Mouse (Mus musculus) intestine, embryonic 16.5 days (tissue): ENCODE data around the gene Kdelc2. TPM values are rescaled to one million over a fixed set of nuclear protein-coding genes. Genes with fewer than 3 reads are reported as not detected.

Experiments
- ATAC-seq: fragments of 200-750 bp; cut with Nextera tagmentation; 2 replicates; pipeline ENCODE4 v1.8.0; 2017; ENCODE audit warnings: moderate TSS enrichment, moderate library complexity
- H3K27ac ChIP-seq: fragments of 300-500 bp; sonication (generic); 2 replicates; pipeline ENCODE4 v1.5.1; 2014; ENCODE audit warnings: mild to moderate bottlenecking, low read length
- H3K27me3 ChIP-seq: fragments of 300-500 bp; sonication (generic); replicated peaks from 2 replicates; pipeline ENCODE4 v1.6.1; 2014; ENCODE audit warnings: low read length, control low read depth, mixed read lengths; ENCODE audit not compliant: control insufficient read depth, insufficient read depth
- H3K36me3 ChIP-seq: fragments of 300-500 bp; sonication (generic); 2 replicates; pipeline ENCODE4 v1.6.1; 2014; ENCODE audit warnings: low read length, control low read depth; ENCODE audit not compliant: control insufficient read depth, insufficient read depth
- H3K4me1 ChIP-seq: fragments of 300-500 bp; sonication (generic); 2 replicates; pipeline ENCODE4 v1.6.1; 2014; ENCODE audit warnings: low read length, control low read depth, mixed read lengths; ENCODE audit not compliant: control insufficient read depth, insufficient read depth
- H3K4me2 ChIP-seq: fragments of 300-500 bp; sonication (generic); 2 replicates; pipeline ENCODE4 v1.6.1; 2014; ENCODE audit warnings: low read depth, low read length, control low read depth
- H3K4me3 ChIP-seq: fragments of 300-500 bp; sonication (generic); 2 replicates; pipeline ENCODE4 v1.5.1; 2014; ENCODE audit warnings: mild to moderate bottlenecking, low read length
- H3K9ac ChIP-seq: fragments of 300-500 bp; sonication (generic); 2 replicates; pipeline ENCODE4 v1.6.1; 2014; ENCODE audit warnings: low read depth, low read length
- H3K9me3 ChIP-seq: fragments of 300-500 bp; sonication (generic); 2 replicates; pipeline ENCODE4 v1.6.1; 2016; ENCODE audit warnings: low read length, control low read depth; ENCODE audit not compliant: control insufficient read depth
- WGBS: fragments of 180-500 bp; shearing (Covaris S2); extraction: QIAGEN DNeasy Blood & Tissue Kit; methylation state at CpG from one replicate; pipeline ENCODE4 v1.1.7; 2014; 5-methylcytosine and 5-hydroxymethylcytosine counted together
- polyA plus RNA-seq: library from polyadenylated mRNA; unstranded; fragments of >200 nt; fragmentation: Nextera tagmentation; extraction: Ambion mirVana; gene quantifications from 2 replicates; pipeline ENCODE4 v1.2.1, GENCODE M21; 2015

The Kdelc2 gene
- polyA plus RNA-seq, 1 experiment from 2014 or later, result 23.9 TPM

DNA sequence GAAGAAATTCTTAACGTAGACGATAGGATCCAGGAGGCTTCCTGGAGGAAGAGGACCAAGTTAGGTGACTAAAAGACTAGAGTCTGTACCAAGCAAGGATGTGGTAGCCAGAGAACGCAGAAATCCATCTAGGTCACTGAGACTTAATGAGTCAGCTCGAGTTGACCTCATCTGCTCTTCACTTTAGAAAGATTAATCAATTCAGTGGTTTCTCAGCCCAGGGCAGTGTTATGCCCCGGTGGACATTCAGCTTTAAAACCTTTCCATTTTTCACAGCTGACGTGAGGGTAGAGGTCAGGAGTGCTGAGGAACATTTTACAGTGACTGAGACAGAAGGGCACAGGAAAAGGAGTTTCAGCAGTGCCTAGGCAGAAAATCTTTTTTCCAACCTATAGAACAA, 37.4 kb upstream of the Kdelc2 start:
- H3K4me1 ChIP-seq, result peaks cover 4% of the 10 kb centered on the region; the same call in 1 of the 2 replicates
- WGBS, result 67% methylated on average over 6 of the region's 6 CpGs
- no peak overlapping the region for H3K27ac ChIP-seq
- no peak overlapping the region for H3K4me3 ChIP-seq
- H3K27me3 ChIP-seq, result no peaks in the 10 kb centered on the region
- H3K36me3 ChIP-seq, result 0 out of 2 replicates have a peak, but pooled peaks cover 4% of the 10 kb centered on the region
- no peak overlapping the region for H3K9ac ChIP-seq
- no peak overlapping the region for H3K4me2 ChIP-seq
- no peaks in the 10 kb centered on the region for H3K9me3 ChIP-seq
- ATAC-seq, result no peak

DNA sequence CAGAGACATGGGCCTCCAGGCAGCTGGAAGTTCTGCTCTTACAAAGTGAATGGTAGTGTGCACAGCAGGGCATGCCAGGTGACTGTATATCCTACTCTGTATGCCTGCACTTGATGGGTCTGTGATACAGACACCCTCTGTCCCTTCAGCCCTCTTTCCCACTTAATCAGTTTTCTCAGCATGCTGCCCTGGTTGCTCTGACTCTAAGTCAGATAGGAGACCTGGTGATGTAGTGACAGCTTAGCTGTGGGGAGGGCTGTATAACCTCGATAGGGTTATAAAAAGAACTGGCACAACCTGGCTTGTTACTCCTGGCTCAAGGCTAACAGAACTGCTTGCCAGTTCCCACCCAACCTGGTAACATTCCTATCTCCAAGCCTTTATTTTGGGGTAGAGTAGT, 34.6 kb upstream of the Kdelc2 start:
- Histone ChIP-seq H3K4me2 (no peak overlapping the region), H3K36me3 (0 out of 2 replicates have a peak, but pooled peaks cover 4% of the 10 kb centered on the region), H3K27me3 (no peaks in the 10 kb centered on the region), H3K4me3 (no peak overlapping the region), H3K4me1 (peaks cover 4% of the 10 kb centered on the region; the same call in 1 of the 2 replicates), H3K9ac (no peak overlapping the region), H3K9me3 (no peaks in the 10 kb centered on the region), H3K27ac (no peak overlapping the region)
- 68% methylated on average over 1 of the region's 1 CpGs for WGBS
- no peak for ATAC-seq

- Histone ChIP-seq H3K4me3 (no peak overlapping the region), H3K4me2 (no peak overlapping the region), H3K9me3 (no peaks in the 10 kb centered on the region), H3K9ac (no peak overlapping the region), H3K36me3 (0 out of 2 replicates have a peak, but pooled peaks cover 4% of the 10 kb centered on the region), H3K27me3 (no peaks in the 10 kb centered on the region), H3K27ac (no peak overlapping the region), H3K4me1 (no peaks in the 10 kb centered on the region)
- 90% methylated on average over 2 of the region's 2 CpGs for WGBS
- ATAC-seq, result no peak
Observed at GRCm38 (mm10) chr9:53350331-53350730, 33.5 kb upstream of the Kdelc2 start.

DNA sequence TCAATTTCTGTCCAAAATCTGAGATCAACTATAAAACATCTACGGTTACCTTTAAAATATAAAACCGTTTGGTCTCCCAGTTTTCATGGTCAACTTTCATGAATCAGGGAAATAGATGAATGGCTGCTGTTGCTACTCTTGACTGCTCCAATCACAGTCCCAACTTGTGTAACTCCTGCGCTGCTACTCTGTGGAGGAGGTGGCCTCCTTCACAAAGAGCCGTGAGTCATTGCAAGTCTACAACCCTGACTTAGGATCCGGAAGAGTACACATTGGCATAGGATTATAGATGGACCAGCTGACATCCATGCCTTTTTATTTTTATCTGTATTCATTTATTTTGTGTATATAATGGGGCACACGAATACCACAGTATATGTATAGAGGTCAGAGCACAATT, 31.9 kb upstream of the Kdelc2 start:
- Histone ChIP-seq H3K4me1 (no peaks in the 10 kb centered on the region), H3K27me3 (no peaks in the 10 kb centered on the region), H3K4me3 (no peak overlapping the region), H3K4me2 (no peak overlapping the region), H3K9ac (no peak overlapping the region), H3K36me3 (0 out of 2 replicates have a peak, but pooled peaks cover 4% of the 10 kb centered on the region), H3K9me3 (no peaks in the 10 kb centered on the region), H3K27ac (no peak overlapping the region)
- ATAC-seq, result no peak
- 90% methylated on average over 6 of the region's 6 CpGs for WGBS

DNA sequence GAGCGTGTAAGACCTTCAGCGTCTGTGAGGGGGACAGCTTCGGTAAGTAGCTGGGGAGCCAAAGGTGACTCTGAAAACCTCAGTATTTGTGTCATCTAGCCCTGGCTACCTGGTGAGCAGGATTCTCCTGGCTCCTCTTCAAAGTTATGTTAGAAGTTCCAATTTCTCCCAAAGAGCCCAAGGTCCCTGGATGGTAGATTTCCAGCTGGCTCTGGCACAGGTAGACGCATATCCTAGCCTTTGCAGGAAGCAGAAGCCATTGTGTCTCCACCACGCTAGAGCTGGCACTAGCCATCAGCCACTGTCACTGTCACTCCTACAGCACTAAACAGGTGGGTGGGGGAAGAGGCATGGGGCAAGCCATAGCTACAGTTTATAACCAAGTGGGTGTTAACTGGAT, 30.7 kb upstream of the Kdelc2 start:
- Histone ChIP-seq H3K27ac (no peak overlapping the region), H3K4me2 (no peak overlapping the region), H3K36me3 (0 out of 2 replicates have a peak, but pooled peaks cover 4% of the 10 kb centered on the region), H3K9ac (no peak overlapping the region), H3K27me3 (no peaks in the 10 kb centered on the region), H3K4me3 (no peak overlapping the region), H3K9me3 (no peaks in the 10 kb centered on the region), H3K4me1 (no peaks in the 10 kb centered on the region)
- WGBS, result 93% methylated on average over 5 of the region's 5 CpGs
- no peak for ATAC-seq

DNA sequence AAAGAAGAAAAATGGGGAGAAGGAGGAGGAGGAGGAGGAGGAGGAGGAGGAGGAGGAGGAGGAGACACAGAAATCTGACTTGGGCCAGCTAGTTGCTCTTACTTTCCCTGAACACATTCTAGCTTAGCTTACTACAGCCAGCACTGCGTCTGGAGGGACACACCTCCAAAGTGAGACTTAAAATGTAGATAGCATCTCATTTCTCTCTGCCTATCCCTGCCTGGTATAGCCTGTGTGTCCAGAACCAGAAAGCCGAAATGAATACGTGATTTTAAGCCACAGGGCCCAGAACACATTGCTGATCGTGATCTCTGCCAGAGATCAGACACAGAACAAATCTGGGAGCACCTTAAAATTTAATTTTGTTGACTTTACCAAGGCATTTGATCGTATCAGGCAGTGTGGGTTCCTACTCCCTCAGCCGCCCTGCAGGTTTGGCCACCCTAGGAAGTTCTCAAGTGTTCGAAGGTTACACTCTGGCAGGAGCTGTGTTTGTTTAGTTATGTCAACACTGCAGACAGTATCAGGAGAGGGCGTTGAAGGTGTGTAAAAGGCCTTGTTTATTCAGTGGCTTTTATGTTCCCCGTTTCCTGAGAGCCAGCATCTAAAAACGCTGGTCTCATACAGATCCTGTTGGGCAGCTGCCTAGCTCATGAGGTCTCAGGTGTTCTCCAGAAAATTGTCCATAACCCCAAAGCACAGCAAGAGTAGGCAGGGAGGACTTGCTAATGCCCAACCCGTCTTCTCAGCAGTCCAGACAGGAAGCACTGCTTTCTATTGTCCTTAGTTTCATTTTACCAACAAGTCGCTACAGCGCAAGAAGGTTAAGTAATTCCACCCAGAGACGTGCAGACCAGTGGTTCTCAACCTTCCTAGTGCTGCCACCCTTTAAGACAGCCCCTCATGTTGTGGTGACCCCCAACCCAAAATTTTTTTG, 27.3 kb upstream of the Kdelc2 start:
- 33% methylated on average over 14 of the region's 14 CpGs for WGBS
- H3K27me3 ChIP-seq, result no peaks in the 10 kb centered on the region
- ATAC-seq, result peak; percentile 99
- peak overlapping the region; percentile 32 for H3K4me3 ChIP-seq
- no peaks in the 10 kb centered on the region for H3K4me1 ChIP-seq
- H3K36me3 ChIP-seq, result no peaks in the 10 kb centered on the region
- no peaks in the 10 kb centered on the region for H3K9me3 ChIP-seq
- peak overlapping the region; percentile 27; the same call in 1 of the 2 replicates for H3K9ac ChIP-seq
- peak overlapping the region; percentile 44 for H3K4me2 ChIP-seq
- H3K27ac ChIP-seq, result peak overlapping the region; percentile 92

DNA sequence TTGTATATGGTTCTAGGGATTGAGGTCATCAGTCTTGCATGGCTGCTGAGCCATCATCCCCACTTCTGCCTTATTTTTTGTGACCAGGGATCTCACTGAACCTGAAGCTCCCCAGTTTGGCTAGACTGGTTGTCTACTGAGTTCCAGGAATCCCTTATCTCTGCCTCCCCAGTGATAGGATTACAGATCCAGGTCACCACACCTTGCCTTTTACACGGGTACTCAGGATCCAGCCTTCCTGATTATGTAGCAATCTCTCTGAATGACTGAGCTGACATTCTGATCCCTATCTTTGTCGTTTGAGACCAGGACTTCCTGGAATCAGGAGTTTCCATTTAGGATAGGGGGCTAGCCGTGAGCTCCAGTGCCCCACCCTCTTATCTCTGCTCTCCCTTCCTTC, 12.5 kb upstream of the Kdelc2 start:
- H3K9ac ChIP-seq, result no peak overlapping the region
- H3K4me3 ChIP-seq, result no peak overlapping the region
- H3K27me3 ChIP-seq, result no peaks in the 10 kb centered on the region
- no peak overlapping the region for H3K4me2 ChIP-seq
- H3K9me3 ChIP-seq, result no peaks in the 10 kb centered on the region
- peaks cover 5% of the 10 kb centered on the region; the same call in 1 of the 2 replicates for H3K4me1 ChIP-seq
- ATAC-seq, result peak; percentile 80
- WGBS, result 40% methylated on average over 3 of the region's 3 CpGs
- peak overlapping the region; percentile 55 for H3K27ac ChIP-seq
- peaks cover 3% of the 10 kb centered on the region for H3K36me3 ChIP-seq

DNA sequence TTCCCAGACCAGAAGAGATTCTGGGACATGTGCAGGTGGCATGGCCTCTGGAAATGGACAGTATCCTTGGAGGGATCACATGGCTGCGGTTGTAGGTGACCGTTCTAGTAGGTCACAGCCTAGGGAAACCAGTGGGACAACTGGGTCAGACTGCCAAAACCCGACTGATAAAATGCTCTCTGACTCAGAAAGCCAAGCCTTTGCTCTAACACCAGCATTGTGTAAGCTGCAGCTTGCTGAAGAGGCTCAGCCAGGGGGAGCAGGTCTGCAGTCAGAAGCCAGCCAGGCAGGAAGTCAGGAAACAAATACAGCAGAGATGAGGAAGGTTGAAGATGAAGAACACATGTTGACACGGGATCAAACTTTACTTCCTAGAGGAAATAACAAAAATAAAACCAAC, 7.9 kb upstream of the Kdelc2 start:
- Histone ChIP-seq H3K27me3 (no peaks in the 10 kb centered on the region), H3K9me3 (no peaks in the 10 kb centered on the region), H3K4me3 (no peak overlapping the region), H3K9ac (no peak overlapping the region), H3K4me2 (no peak overlapping the region), H3K27ac (peak overlapping the region; percentile 20), H3K36me3 (peaks cover 3% of the 10 kb centered on the region), H3K4me1 (peaks cover 15% of the 10 kb centered on the region)
- 59% methylated on average over 4 of the region's 4 CpGs for WGBS
- peak; percentile 32 for ATAC-seq

DNA sequence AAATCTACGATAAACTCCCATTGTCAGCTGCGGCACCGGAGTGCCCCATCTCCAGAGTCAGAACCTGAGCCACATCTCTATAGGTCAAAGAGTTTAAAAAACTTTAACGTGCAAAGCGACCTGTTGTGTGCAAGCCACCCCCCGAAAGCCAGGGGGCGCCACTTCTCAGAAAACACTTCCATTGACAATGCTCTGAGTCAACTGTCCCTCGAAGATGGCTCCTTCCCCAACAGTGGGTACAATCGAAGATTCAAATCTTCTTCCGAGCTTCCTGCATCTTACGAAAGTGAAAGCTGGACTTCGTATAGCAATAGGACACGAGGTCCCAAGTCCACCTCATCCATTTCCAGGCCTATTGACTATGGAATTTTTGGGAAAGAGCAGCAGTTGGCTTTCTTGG, 7.0 kb upstream of the Kdelc2 start:
- ATAC-seq, result no peak
- H3K36me3 ChIP-seq, result peaks cover 3% of the 10 kb centered on the region
- WGBS, result 89% methylated on average over 13 of the region's 13 CpGs
- no peak overlapping the region for H3K9ac ChIP-seq
- no peak overlapping the region for H3K4me3 ChIP-seq
- H3K27me3 ChIP-seq, result no peaks in the 10 kb centered on the region
- H3K9me3 ChIP-seq, result no peaks in the 10 kb centered on the region
- H3K4me1 ChIP-seq, result peaks cover 15% of the 10 kb centered on the region
- H3K4me2 ChIP-seq, result no peak overlapping the region
- H3K27ac ChIP-seq, result no peak overlapping the region
